Mouse (Mus musculus) heart, embryonic 13.5 days (tissue): ENCODE measurements at regions not wholly inside any gene's neighbourhood (a gene's known extent, or its start where the extent isn't known, plus 50 kb on each side); places are given as distances from the start of the nearest gene placed in this dataset.

Experiments used
- ATAC-seq: fragments of 200-750 bp; cut with Nextera tagmentation; 2 replicates; pipeline ENCODE4 v1.8.0; 2017; ENCODE audit warnings: moderate TSS enrichment; ENCODE audit not compliant: insufficient number of reproducible peaks, low FRiP score, low TSS enrichment; ENCODE audit errors: extremely low read depth
- H3K27ac ChIP-seq: fragments of 300-500 bp; sonication (generic); replicated peaks from 2 replicates; pipeline ENCODE4 v1.5.1; 2015; ENCODE audit warnings: moderate library complexity, mild to moderate bottlenecking, inconsistent platforms
- H3K27me3 ChIP-seq: fragments of 300-500 bp; sonication (generic); replicated peaks from 2 replicates; pipeline ENCODE4 v1.6.1; 2015; ENCODE audit warnings: mild to moderate bottlenecking, inconsistent platforms
- H3K36me3 ChIP-seq: fragments of 300-500 bp; sonication (generic); 2 replicates; pipeline ENCODE4 v1.6.1; 2015; ENCODE audit warnings: mild to moderate bottlenecking, inconsistent platforms
- H3K4me1 ChIP-seq: fragments of 300-500 bp; sonication (generic); 2 replicates; pipeline ENCODE4 v1.6.1; 2015; ENCODE audit warnings: inconsistent platforms
- H3K4me2 ChIP-seq: fragments of 300-500 bp; sonication (generic); 2 replicates; pipeline ENCODE4 v1.6.1; 2015; ENCODE audit warnings: inconsistent platforms, mild to moderate bottlenecking, moderate library complexity
- H3K4me3 ChIP-seq: fragments of 300-500 bp; sonication (generic); 2 replicates; pipeline ENCODE4 v1.5.1; 2015; ENCODE audit warnings: moderate library complexity, mild to moderate bottlenecking, inconsistent platforms
- H3K9ac ChIP-seq: fragments of 300-500 bp; sonication (generic); 2 replicates; pipeline ENCODE4 v1.6.1; 2015; ENCODE audit warnings: inconsistent platforms, mild to moderate bottlenecking, moderate library complexity
- H3K9me3 ChIP-seq: fragments of 300-500 bp; sonication (generic); 2 replicates; pipeline ENCODE4 v1.6.1; 2016; ENCODE audit warnings: inconsistent platforms
- WGBS: fragments of 180-500 bp; shearing (Covaris S2); methylation state at CpG from one replicate; pipeline ENCODE4 v1.1.7; 2015; ENCODE audit warnings: mixed read lengths; 5-methylcytosine and 5-hydroxymethylcytosine counted together

GRCm38 (mm10) chr5:54343432-54343831 lies 345.1 kb downstream of the Stim2 start:
- Histone ChIP-seq H3K9me3 (no peaks in the 10 kb centered on the region), H3K27me3 (no peaks in the 10 kb centered on the region), H3K4me2 (no peak overlapping the region), H3K9ac (no peak overlapping the region), H3K4me3 (no peak overlapping the region), H3K4me1 (peaks cover 7% of the 10 kb centered on the region), H3K36me3 (no peaks in the 10 kb centered on the region), H3K27ac (no peak overlapping the region)
- WGBS = 69% methylated on average over 3 of the region's 3 CpGs
- no peak for ATAC-seq

DNA sequence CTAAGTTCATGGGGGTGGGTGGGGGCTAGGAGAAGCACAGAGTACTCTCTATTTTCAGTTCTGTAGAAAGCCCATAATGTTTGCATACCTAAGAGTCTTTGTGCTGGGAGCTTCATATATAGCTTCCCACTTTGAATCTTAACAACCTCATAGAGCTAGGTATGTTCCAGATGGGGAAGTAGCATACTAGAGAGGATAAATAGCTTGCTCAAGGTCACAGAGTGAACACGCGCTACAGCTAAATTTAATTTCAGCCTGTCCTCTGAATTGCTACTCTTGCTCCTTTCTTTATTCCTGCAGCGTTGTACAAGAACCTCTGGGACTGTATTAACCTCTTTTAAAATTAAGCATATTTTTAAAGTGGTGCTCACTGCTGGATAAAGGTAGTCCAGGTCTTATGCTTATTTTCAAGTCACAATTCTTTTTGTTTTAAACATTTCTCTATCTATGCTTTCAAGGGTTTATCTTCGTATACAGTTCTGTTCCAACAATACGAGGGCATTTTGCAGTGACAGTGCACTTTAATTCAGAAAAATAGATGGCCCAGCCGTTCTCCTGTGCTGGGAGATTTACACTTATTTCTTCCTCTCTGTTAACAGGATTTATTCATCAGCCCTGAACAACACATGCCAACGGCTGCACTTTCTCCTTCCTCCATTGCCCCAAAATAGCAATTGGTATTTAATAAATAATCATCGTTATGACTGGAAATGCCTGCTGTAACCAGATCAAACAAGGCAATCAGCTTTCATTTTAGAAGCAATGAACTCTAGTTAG lies 350.7 kb downstream of the Stim2 start:
- Histone ChIP-seq H3K36me3 (no peaks in the 10 kb centered on the region), H3K27me3 (no peaks in the 10 kb centered on the region), H3K27ac (peak overlapping the region; percentile 63), H3K4me3 (no peak overlapping the region), H3K4me1 (peaks cover 18% of the 10 kb centered on the region), H3K9me3 (no peaks in the 10 kb centered on the region), H3K9ac (no peak overlapping the region), H3K4me2 (no peak overlapping the region)
- no peak for ATAC-seq
- WGBS = 58% methylated on average over 8 of the region's 8 CpGs

GRCm38 (mm10) chr5:54349775-54350332 lies 351.6 kb downstream of the Stim2 start:
- Histone ChIP-seq H3K4me2 (no peak overlapping the region), H3K27me3 (no peaks in the 10 kb centered on the region), H3K9ac (no peak overlapping the region), H3K4me1 (peaks cover 18% of the 10 kb centered on the region), H3K36me3 (no peaks in the 10 kb centered on the region), H3K4me3 (no peak overlapping the region), H3K27ac (no peak overlapping the region), H3K9me3 (no peaks in the 10 kb centered on the region)
- ATAC-seq = no peak
- WGBS = 58% methylated on average over 5 of the region's 5 CpGs

DNA sequence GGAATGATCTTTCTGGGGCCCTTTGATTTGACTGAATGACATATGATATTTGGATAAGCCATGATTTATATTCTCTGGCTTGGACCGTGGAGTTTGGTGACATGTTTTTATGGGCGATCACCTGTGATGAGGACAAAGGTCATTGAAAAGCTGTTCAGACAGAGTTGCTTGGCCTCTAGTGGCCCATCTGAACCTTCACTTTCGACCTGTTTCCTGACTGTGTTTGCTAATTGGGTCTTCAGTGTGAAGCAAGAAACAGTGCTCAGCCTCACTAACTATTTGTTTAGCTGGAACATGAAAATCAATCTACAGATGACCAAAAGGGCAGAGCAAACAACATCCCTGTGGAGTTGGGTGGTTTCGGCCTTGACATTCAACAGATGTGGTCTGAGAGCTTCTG lies 357.8 kb downstream of the Stim2 start:
- 72% methylated on average over 4 of the region's 4 CpGs for WGBS
- Histone ChIP-seq H3K9me3 (no peaks in the 10 kb centered on the region), H3K36me3 (no peaks in the 10 kb centered on the region), H3K4me1 (no peaks in the 10 kb centered on the region), H3K4me2 (no peak overlapping the region), H3K27ac (no peak overlapping the region), H3K4me3 (no peak overlapping the region), H3K27me3 (no peaks in the 10 kb centered on the region), H3K9ac (no peak overlapping the region)
- no peak for ATAC-seq

DNA sequence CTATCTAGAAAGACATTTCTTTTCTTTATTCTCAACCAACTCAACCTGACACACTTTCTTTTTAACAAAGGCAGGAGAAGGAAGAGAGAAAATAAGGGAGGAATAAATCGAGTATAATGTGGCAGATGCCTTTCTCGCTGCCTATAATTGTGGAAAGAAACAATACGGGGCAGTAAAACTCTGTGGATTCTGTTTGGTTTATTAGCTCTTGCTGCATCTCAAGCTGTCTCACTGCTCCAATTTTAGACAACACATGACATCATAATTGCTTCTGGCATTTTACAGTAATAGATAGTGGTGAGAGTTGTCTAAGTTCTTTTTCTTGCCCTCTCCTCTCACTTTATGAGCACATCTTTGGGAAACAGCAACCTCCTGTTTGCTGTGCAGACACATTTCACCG lies 359.2 kb downstream of the Stim2 start:
- H3K4me1 ChIP-seq = no peaks in the 10 kb centered on the region
- H3K9me3 ChIP-seq = no peaks in the 10 kb centered on the region
- no peak overlapping the region for H3K9ac ChIP-seq
- no peaks in the 10 kb centered on the region for H3K36me3 ChIP-seq
- no peaks in the 10 kb centered on the region for H3K27me3 ChIP-seq
- H3K4me3 ChIP-seq = no peak overlapping the region
- 68% methylated on average over 4 of the region's 4 CpGs for WGBS
- ATAC-seq = no peak
- H3K4me2 ChIP-seq = no peak overlapping the region
- no peak overlapping the region for H3K27ac ChIP-seq

- H3K9me3 ChIP-seq = no peaks in the 10 kb centered on the region
- ATAC-seq = no peak
- no peak overlapping the region for H3K27ac ChIP-seq
- H3K36me3 ChIP-seq = no peaks in the 10 kb centered on the region
- no peaks in the 10 kb centered on the region for H3K27me3 ChIP-seq
- 57% methylated on average over 2 of the region's 2 CpGs for WGBS
- no peak overlapping the region for H3K9ac ChIP-seq
- H3K4me2 ChIP-seq = no peak overlapping the region
- H3K4me3 ChIP-seq = no peak overlapping the region
- H3K4me1 ChIP-seq = no peaks in the 10 kb centered on the region
Observed at GRCm38 (mm10) chr5:54358221-54358620, 359.9 kb downstream of the Stim2 start.
